Mouse (Mus musculus) olfactory bulb, adult 2 months (tissue): ENCODE data around the gene Skint8.

Experiments used
- CTCF ChIP-seq: fragments of 200-500 bp; IDR thresholded peaks from 2 replicates; pipeline ENCODE4 v1.5.1; 2012; ENCODE audit warnings: low read depth, mild to moderate bottlenecking, low read length, moderate library complexity; ENCODE audit not compliant: insufficient read depth
- POLR2A ChIP-seq: fragments of 200-500 bp; IDR thresholded peaks from 2 replicates; pipeline ENCODE4 v1.6.1; 2012; ENCODE audit warnings: mild to moderate bottlenecking, low read depth, low read length, moderate library complexity; ENCODE audit not compliant: insufficient read depth

- TF ChIP-seq CTCF (no peak), POLR2A (no peak)
Measured at GRCm38 (mm10) chr4:111961309-111961708, 42.1 kb downstream of the Skint8 start.
